Mouse (Mus musculus) bone marrow, adult 2 months (tissue): Measurements from ENCODE around the gene Khdc4. TPM values are rescaled to one million over a fixed set of nuclear protein-coding genes. Genes with fewer than 3 reads are reported as not detected.

ENCODE experiments used
- H3K27ac ChIP-seq: fragments of 200-500 bp; 2 replicates; pipeline ENCODE4 v1.5.1; 2012; ENCODE audit warnings: low read depth, mild to moderate bottlenecking, control low read depth, inconsistent platforms, low read length; ENCODE audit not compliant: control insufficient read depth, poor library complexity, insufficient read depth
- H3K4me1 ChIP-seq: fragments of 200-500 bp; 2 replicates; pipeline ENCODE4 v1.6.1; 2011; ENCODE audit warnings: low read length; ENCODE audit not compliant: control insufficient read depth, insufficient read depth
- H3K4me3 ChIP-seq: fragments of 200-500 bp; replicated peaks from 2 replicates; pipeline ENCODE3; 2011; ENCODE audit warnings: mild to moderate bottlenecking, low read depth, low read length, control low read depth; ENCODE audit not compliant: control insufficient read depth
- CTCF ChIP-seq: fragments of 200-500 bp; IDR thresholded peaks from 2 replicates; pipeline ENCODE4 v1.5.1; 2011; ENCODE audit warnings: low read length, control low read depth; ENCODE audit not compliant: control insufficient read depth, insufficient read depth
- POLR2A ChIP-seq: fragments of 200-500 bp; IDR thresholded peaks from 2 replicates; pipeline ENCODE4 v1.6.1; 2011; ENCODE audit warnings: low read depth, mild to moderate bottlenecking, control low read depth, low read length, borderline replicate concordance; ENCODE audit not compliant: control insufficient read depth
- WGBS: fragments of 180-500 bp; shearing (Covaris S2); methylation state at CpG from one replicate; pipeline ENCODE4 v1.1.7; 2018; 5-methylcytosine and 5-hydroxymethylcytosine counted together
- polyA plus RNA-seq: library from polyadenylated mRNA; stranded (reverse); fragments of >200 nt; gene quantifications from 2 replicates; pipeline ENCODE4 v1.2.4, GENCODE M21; 2011; ENCODE audit warnings: low replicate concordance; ENCODE audit not compliant: missing spikeins, insufficient read depth, insufficient read length

Gene Khdc4
- polyA plus RNA-seq, 1 experiment, result 37.6 TPM

GRCm38 (mm10) chr3:88683814-88684213, 1.8 kb upstream of the Khdc4 start:
- TF ChIP-seq POLR2A (no peak), CTCF (no peak)
- Histone ChIP-seq H3K4me1 (peaks cover 2% of the 10 kb centered on the region; the same call in 1 of the 2 replicates), H3K27ac (no peak overlapping the region), H3K4me3 (no peak overlapping the region)
- 60% methylated on average over 2 of the region's 2 CpGs for WGBS

- 28% methylated on average over 8 of the region's 8 CpGs for WGBS
- TF ChIP-seq CTCF (no peak), POLR2A (no peak)
- Histone ChIP-seq H3K27ac (no peak overlapping the region; the same call in 1 of the 2 replicates), H3K4me1 (peaks cover 2% of the 10 kb centered on the region; the same call in 1 of the 2 replicates), H3K4me3 (peak overlapping the region; percentile 9)
These were observed 1.2 kb upstream of the Khdc4 start for GRCm38 (mm10) chr3:88684236-88684979.

GRCm38 (mm10) chr3:88685958-88686451, 402 bp downstream of the Khdc4 start:
- no peak for TF ChIP-seq CTCF
- TF ChIP-seq POLR2A, result no peak

GRCm38 (mm10) chr3:88686734-88687611, 1.4 kb downstream of the Khdc4 start:
- no peak for TF ChIP-seq CTCF
- no peak for TF ChIP-seq POLR2A

More at GRCm38 (mm10) chr3:88685958-88686451, 402 bp downstream of the Khdc4 start:
- under 1% methylated on average over 45 of the region's 45 CpGs for WGBS
- peak overlapping the region; percentile 98 for H3K27ac ChIP-seq
- peaks cover 2% of the 10 kb centered on the region; the same call in 1 of the 2 replicates for H3K4me1 ChIP-seq
- peak overlapping the region; percentile 77 for H3K4me3 ChIP-seq

DNA sequence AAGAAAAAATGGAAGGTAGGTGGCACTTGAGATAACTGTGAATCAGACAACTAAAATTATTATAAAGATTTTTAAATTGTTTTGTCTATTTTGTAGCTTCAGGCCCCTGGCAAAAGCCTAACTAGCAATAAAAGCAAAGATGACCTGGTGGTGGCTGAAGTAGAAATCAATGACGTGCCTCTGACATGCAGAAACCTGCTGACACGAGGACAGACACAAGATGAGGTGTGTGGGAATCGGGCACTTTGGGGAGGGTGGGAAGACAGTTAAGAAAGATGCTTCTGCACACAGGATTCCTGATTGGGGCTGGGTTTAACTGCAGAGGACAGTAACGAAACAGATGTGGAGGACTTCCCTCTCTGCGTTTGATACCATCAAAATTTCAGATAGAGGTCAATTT, 3.5 kb downstream of the Khdc4 start:
- Histone ChIP-seq H3K27ac (no peak overlapping the region), H3K4me3 (no peak overlapping the region), H3K4me1 (peaks cover 2% of the 10 kb centered on the region; the same call in 1 of the 2 replicates)
- TF ChIP-seq POLR2A (no peak), CTCF (no peak)
- WGBS, result 81% methylated on average over 5 of the region's 5 CpGs

More at GRCm38 (mm10) chr3:88686734-88687611, 1.4 kb downstream of the Khdc4 start:
- Histone ChIP-seq H3K4me3 (peak overlapping the region; percentile 77), H3K4me1 (peaks cover 2% of the 10 kb centered on the region; the same call in 1 of the 2 replicates), H3K27ac (no peak overlapping the region)
- 26% methylated on average over 13 of the region's 13 CpGs for WGBS

DNA sequence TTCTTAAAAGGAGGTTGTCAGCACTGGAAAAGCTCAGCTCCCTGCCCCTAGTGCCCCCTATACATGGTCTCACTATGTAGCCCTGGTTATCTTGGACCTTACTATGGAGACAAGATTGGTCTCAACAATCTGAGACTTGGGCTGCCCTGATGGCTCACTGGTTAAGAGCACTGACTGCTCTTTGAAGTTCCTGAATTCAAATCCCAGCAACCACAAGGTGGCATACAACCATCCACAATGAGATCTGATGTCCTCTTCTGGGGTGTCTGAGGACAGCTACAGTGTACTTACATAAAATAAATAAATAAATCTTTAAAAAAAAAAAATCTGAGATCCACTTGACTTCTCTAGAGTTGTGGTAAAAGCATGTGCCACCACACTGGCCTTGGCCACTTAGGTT, 9.9 kb downstream of the Khdc4 start:
- TF ChIP-seq POLR2A, result no peak
- no peaks in the 10 kb centered on the region for H3K4me1 ChIP-seq
- H3K4me3 ChIP-seq, result no peak overlapping the region
- no peak overlapping the region for H3K27ac ChIP-seq

DNA sequence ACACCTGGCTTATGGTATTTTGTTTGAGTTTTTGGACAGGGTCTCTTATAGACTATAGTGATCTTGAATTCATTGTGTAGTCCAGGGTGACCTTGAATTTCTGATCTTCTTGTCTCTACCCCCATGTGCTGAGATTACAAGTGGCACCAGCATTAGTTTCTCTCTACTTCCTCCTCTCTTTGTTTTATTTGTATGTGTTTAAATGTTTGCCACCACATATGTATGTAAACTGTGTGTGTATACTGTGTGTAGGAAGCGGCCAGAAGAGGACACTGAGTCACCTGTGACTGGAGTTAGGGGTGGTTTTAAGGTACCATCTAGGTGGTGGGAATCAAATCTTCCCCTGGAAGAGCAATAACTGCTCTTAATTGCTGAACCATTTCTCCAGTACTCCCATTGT, 12.4 kb downstream of the Khdc4 start:
- Histone ChIP-seq H3K4me3 (no peak overlapping the region), H3K27ac (no peak overlapping the region), H3K4me1 (no peaks in the 10 kb centered on the region)
- WGBS, result 86% methylated on average over 1 of the region's 1 CpGs
- TF ChIP-seq POLR2A (no peak), CTCF (no peak)

GRCm38 (mm10) chr3:88698834-88699233, 13.2 kb downstream of the Khdc4 start:
- WGBS, result 90% methylated on average over 6 of the region's 6 CpGs
- TF ChIP-seq POLR2A (no peak), CTCF (no peak)
- no peak overlapping the region for H3K4me3 ChIP-seq
- no peaks in the 10 kb centered on the region for H3K4me1 ChIP-seq
- no peak overlapping the region for H3K27ac ChIP-seq
